Mouse (Mus musculus) lung, postnatal 0 days (tissue): ENCODE data around the gene Cdkn1a. TPM values are rescaled to one million over a fixed set of nuclear protein-coding genes. Genes with fewer than 3 reads are reported as not detected.
A peak's percentile ranks its signal among the peaks of the same experiment; 100 is the strongest.

ENCODE experiments used
- ATAC-seq: fragments of 200-750 bp; cut with Nextera tagmentation; 2 replicates; pipeline ENCODE4 v1.8.0; 2017; ENCODE audit warnings: moderate library complexity
- DNase-seq: peaks from one replicate; pipeline ENCODE4 v3.0.0-alpha.2; 2016; ENCODE audit warnings: low spot score
- H3K27ac ChIP-seq: fragments of 300-500 bp; sonication (generic); 2 replicates; pipeline ENCODE4 v1.5.1; 2014; ENCODE audit warnings: antibody characterized with exemption, mild to moderate bottlenecking, low read length, mixed read lengths
- H3K27me3 ChIP-seq: fragments of 300-500 bp; sonication (generic); replicated peaks from 2 replicates; pipeline ENCODE4 v1.6.1; 2014; ENCODE audit warnings: low read length, mixed read lengths; ENCODE audit not compliant: insufficient read depth
- H3K36me3 ChIP-seq: fragments of 300-500 bp; sonication (generic); 2 replicates; pipeline ENCODE4 v1.6.1; 2014; ENCODE audit warnings: low read length, mixed read lengths; ENCODE audit not compliant: insufficient read depth
- H3K4me1 ChIP-seq: fragments of 300-500 bp; sonication (generic); 2 replicates; pipeline ENCODE4 v1.6.1; 2014; ENCODE audit warnings: antibody characterized with exemption, low read depth, low read length, mixed read lengths; ENCODE audit not compliant: insufficient read depth
- H3K4me2 ChIP-seq: fragments of 300-500 bp; sonication (generic); replicated peaks from 2 replicates; pipeline ENCODE4 v1.6.1; 2014; ENCODE audit warnings: low read depth, mild to moderate bottlenecking, low read length, moderate library complexity, mixed read lengths
- H3K4me3 ChIP-seq: fragments of 300-500 bp; sonication (generic); 2 replicates; pipeline ENCODE4 v1.5.1; 2014; ENCODE audit warnings: low read depth, low read length
- H3K9ac ChIP-seq: fragments of 300-500 bp; sonication (generic); replicated peaks from 2 replicates; pipeline ENCODE4 v1.6.1; 2014; ENCODE audit warnings: low read depth, mild to moderate bottlenecking
- H3K9me3 ChIP-seq: fragments of 300-500 bp; sonication (generic); 2 replicates; pipeline ENCODE4 v1.6.1; 2016; ENCODE audit warnings: low read length, mixed read lengths
- CTCF ChIP-seq: IDR thresholded peaks from 2 replicates; pipeline ENCODE4 v1.5.1; 2016; ENCODE audit warnings: antibody characterized with exemption, mild to moderate bottlenecking
- EP300 ChIP-seq: IDR thresholded peaks from 2 replicates; pipeline ENCODE4 v1.6.1; 2016; ENCODE audit warnings: antibody characterized with exemption, mild to moderate bottlenecking, control low read depth
- WGBS: fragments of 180-500 bp; shearing (Covaris S2); extraction: QIAGEN DNeasy Blood & Tissue Kit; methylation state at CpG from one replicate; pipeline ENCODE4 v1.1.7; 2014; 5-methylcytosine and 5-hydroxymethylcytosine counted together
- polyA plus RNA-seq: library from polyadenylated mRNA; unstranded; fragments of >200 nt; fragmentation: Nextera tagmentation; extraction: Ambion mirVana; gene quantifications from 2 replicates; pipeline ENCODE4 v1.2.1, GENCODE M21; 2015

Cdkn1a gene
- polyA plus RNA-seq, 1 experiment from 2014 or later, result 177 TPM

DNA sequence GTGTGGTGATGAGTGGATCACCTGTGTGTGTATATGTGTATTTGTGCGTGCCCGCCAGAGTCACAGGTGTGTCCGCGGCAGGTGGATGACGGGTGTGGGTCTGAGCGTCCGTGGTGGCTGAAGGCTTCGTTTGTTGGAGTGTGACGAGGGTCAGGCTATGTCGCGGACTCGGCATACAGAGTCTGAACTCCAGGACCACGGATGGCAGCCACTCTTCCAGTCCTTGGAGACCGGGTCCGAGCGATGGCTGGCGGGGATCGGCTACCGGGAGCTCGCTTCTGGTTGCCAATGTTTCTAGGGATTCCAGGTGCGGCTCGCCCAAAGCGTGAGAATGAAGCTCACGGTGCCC lies 3.2 kb downstream of the Cdkn1a start:
- H3K27me3 ChIP-seq, result no peaks in the 10 kb centered on the region; the same call in 1 of the 2 replicates
- TF ChIP-seq CTCF (no peak), EP300 (no peak)
- peaks cover 5% of the 10 kb centered on the region for H3K4me1 ChIP-seq
- ATAC-seq, result no peak
- DNase-seq, result peak; percentile 47
- H3K9ac ChIP-seq, result peak overlapping the region; percentile 91
- no peaks in the 10 kb centered on the region for H3K9me3 ChIP-seq
- peak overlapping the region; percentile 79 for H3K4me2 ChIP-seq
- peak overlapping the region; percentile 79 for H3K4me3 ChIP-seq
- 0 out of 2 replicates have a peak, but pooled peaks cover 6% of the 10 kb centered on the region for H3K36me3 ChIP-seq
- peak overlapping the region; percentile 94 for H3K27ac ChIP-seq
- WGBS, result 0% methylated on average over 24 of the region's 24 CpGs

DNA sequence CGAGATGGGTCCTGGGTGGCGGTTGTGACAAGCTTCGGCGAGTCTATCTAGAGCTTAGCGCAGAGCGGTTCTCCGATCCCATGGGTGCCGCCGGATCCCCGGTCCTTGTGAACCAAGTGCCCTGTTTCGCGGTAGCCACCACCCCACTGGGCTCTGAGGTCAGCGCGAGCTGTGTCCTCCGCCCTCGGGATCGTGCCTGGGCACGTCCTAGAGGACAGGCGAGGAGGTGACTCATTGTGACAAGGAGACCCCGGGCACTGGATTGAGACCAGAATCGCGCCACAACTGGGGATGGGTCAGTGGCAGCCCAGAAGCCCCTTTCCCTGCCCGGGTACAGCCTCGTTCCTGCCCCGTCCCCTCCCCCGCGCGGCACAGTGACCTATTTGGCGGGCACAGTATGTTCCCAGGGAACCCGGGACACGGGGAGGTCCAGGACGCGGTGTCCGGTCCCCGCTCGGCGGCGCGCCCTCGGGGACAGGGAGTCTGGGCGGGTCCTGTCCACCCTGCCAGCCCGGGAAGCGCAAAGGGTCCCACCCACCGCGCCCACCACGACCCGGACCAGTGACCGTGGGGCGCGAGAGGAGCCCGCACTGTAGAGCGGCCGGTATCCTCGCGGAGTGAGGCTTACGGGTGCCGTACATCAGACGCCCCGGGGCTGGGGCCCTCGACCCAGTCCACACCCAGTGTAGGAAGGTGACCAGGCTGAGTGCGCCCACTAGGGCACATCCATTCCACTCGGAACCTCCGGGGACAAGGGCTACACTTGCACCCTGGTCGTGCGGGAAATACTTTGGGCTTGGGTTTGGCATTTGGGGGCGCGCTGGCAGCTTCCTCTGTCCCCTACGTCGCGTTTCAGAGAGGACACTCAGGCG lies 3.8 kb downstream of the Cdkn1a start:
- WGBS, result 2% methylated on average over 63 of the region's 71 CpGs
- peak; percentile 92 for TF ChIP-seq EP300
- TF ChIP-seq CTCF, result peak; percentile 33
- Histone ChIP-seq H3K4me2 (peak overlapping the region; percentile 79), H3K4me1 (peaks cover 5% of the 10 kb centered on the region), H3K27ac (peak overlapping the region; percentile 94), H3K36me3 (0 out of 2 replicates have a peak, but pooled peaks cover 6% of the 10 kb centered on the region), H3K9ac (peak overlapping the region; percentile 91), H3K4me3 (peak overlapping the region; percentile 79), H3K27me3 (no peaks in the 10 kb centered on the region; the same call in 1 of the 2 replicates), H3K9me3 (no peaks in the 10 kb centered on the region)
- peak; percentile 75 for ATAC-seq
- peak; percentile 83 for DNase-seq

DNA sequence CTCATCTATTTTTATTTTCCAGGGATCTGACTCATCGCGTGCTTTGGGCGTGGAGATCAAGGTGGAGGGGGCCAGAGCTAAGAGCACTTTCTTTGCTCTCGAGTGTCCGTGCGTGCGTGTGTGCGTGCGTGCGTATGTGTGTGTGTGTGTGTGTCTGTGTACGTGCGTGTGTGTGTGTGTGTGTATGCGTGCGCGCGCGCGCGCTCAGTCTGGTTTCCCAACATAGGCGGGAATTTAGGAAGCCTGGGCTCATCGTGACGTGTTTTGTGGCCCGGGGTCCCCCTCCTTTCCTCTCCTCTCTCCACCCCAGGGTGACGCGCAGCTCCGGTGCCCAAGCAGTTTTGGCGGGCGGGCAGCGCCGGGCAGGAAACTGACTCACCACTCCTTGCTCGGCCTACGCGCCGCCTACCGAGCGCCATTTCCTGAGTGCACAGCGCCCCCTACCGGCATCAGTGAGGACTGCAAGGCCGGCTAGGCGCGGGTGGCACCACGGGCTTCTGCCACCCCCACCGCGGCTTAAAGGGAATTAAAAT lies 4.5 kb downstream of the Cdkn1a start:
- DNase-seq, result peak; percentile 100
- WGBS, result under 1% methylated on average over 44 of the region's 44 CpGs

DNA sequence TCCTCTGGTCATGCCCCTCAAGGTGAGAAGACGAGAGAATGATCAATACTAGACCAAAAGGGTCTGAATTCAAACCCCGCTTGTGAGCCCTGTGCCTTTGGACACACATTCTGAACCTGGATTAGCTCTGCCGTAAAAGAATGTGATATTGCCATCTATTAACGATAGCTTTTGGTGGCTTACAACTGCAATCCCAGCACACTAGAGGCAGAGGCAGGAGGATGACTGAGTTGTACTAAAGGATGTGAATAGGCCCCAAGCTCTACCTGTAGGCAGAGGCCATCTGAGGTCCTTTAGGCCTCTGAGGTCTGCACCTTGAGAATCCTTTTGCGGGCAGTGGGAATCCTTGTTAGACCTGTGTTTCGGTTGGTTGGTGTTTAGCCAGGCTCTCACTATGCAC lies 5.5 kb downstream of the Cdkn1a start:
- WGBS, result 93% methylated on average over 6 of the region's 6 CpGs
- H3K36me3 ChIP-seq, result 0 out of 2 replicates have a peak, but pooled peaks cover 6% of the 10 kb centered on the region

More for the DNA sequence above, 4.5 kb downstream of the Cdkn1a start:
- Histone ChIP-seq H3K4me1 (peaks cover 5% of the 10 kb centered on the region), H3K9ac (peak overlapping the region; percentile 91), H3K27ac (peak overlapping the region; percentile 94), H3K9me3 (no peaks in the 10 kb centered on the region), H3K27me3 (no peaks in the 10 kb centered on the region; the same call in 1 of the 2 replicates), H3K36me3 (0 out of 2 replicates have a peak, but pooled peaks cover 6% of the 10 kb centered on the region), H3K4me3 (peak overlapping the region; percentile 79), H3K4me2 (peak overlapping the region; percentile 79)
- peak; percentile 86 for ATAC-seq
- TF ChIP-seq EP300 (peak; percentile 89), CTCF (peak; percentile 99)

DNA sequence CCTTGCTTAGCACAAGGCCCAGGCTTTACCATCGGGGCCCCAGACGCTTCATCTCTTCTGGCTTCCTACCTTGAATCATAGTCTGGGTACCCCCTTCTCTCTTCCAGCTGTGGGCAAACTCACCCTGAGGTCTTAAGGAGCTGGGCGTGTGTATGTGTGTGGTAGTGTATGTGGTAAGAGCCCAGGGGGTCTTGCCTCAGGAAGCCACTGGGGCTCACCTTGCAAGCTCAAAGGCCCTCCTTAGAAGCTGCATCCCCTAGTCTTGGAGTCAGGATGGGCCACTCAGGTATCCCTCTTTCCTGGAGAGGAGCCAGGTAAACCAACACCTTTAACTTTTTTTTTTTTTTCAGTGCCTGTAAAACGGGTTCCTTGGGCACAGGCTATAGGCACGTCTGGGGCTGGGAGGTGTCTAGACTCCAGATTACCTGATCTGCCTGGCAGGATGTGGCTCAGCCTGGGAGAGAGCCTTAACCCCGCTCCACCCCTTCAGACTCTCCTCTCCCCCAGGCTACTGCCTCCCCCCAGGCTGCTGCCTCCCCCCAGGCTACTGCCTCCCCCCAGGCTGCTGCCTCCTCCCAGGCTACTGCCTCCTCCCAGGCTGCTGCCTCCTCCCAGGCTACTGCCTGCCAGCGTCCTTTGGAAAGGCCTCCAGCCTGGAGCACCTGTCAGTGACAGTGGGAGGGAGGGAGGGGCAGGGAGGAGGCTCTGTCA lies 6.2 kb downstream of the Cdkn1a start:
- Histone ChIP-seq H3K27ac (no peak overlapping the region), H3K9ac (no peak overlapping the region), H3K4me2 (no peak overlapping the region), H3K9me3 (no peaks in the 10 kb centered on the region), H3K4me3 (no peak overlapping the region), H3K27me3 (no peaks in the 10 kb centered on the region; the same call in 1 of the 2 replicates), H3K36me3 (0 out of 2 replicates have a peak, but pooled peaks cover 6% of the 10 kb centered on the region), H3K4me1 (peaks cover 5% of the 10 kb centered on the region; the same call in 1 of the 2 replicates)
- DNase-seq (no peak), ATAC-seq (no peak)
- WGBS, result 60% methylated on average over 7 of the region's 7 CpGs
- TF ChIP-seq EP300, result no peak
- TF ChIP-seq CTCF, result no peak

More for the DNA sequence above, 5.5 kb downstream of the Cdkn1a start:
- Histone ChIP-seq H3K9ac (no peak overlapping the region), H3K27ac (no peak overlapping the region), H3K4me3 (peak overlapping the region; percentile 79; the same call in 1 of the 2 replicates), H3K4me2 (peak overlapping the region; percentile 79; the same call in 1 of the 2 replicates), H3K4me1 (peaks cover 5% of the 10 kb centered on the region), H3K9me3 (no peaks in the 10 kb centered on the region), H3K27me3 (no peaks in the 10 kb centered on the region; the same call in 1 of the 2 replicates)
- TF ChIP-seq EP300 (no peak), CTCF (no peak)
- ATAC-seq (no peak), DNase-seq (no peak)

DNA sequence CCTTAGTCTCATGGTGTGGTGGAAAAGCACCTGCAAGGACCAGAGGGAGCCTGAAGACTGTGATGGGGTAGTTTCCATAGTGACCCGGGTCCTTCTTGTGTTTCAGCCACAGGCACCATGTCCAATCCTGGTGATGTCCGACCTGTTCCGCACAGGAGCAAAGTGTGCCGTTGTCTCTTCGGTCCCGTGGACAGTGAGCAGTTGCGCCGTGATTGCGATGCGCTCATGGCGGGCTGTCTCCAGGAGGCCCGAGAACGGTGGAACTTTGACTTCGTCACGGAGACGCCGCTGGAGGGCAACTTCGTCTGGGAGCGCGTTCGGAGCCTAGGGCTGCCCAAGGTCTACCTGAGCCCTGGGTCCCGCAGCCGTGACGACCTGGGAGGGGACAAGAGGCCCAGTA lies 7.5 kb downstream of the Cdkn1a start:
- no peaks in the 10 kb centered on the region for H3K27me3 ChIP-seq
- H3K4me3 ChIP-seq, result no peak overlapping the region
- TF ChIP-seq CTCF (no peak), EP300 (no peak)
- DNase-seq (no peak), ATAC-seq (no peak)
- 92% methylated on average over 24 of the region's 24 CpGs for WGBS
- no peak overlapping the region for H3K4me2 ChIP-seq
- H3K9ac ChIP-seq, result no peak overlapping the region
- H3K4me1 ChIP-seq, result peaks cover 2% of the 10 kb centered on the region; the same call in 1 of the 2 replicates
- H3K9me3 ChIP-seq, result no peaks in the 10 kb centered on the region
- no peak overlapping the region for H3K27ac ChIP-seq
- 0 out of 2 replicates have a peak, but pooled peaks cover 6% of the 10 kb centered on the region for H3K36me3 ChIP-seq
